Mouse (Mus musculus) neural tube, postnatal 0 days (tissue): Measurements from ENCODE around the gene 1700069L16Rik. TPM values are rescaled to one million over a fixed set of nuclear protein-coding genes. Genes with fewer than 3 reads are reported as not detected.

Experiments
- polyA plus RNA-seq: library from polyadenylated mRNA; unstranded; fragments of >200 nt; fragmentation: Nextera tagmentation; extraction: Ambion mirVana; gene quantifications from 2 replicates; pipeline ENCODE4 v1.2.1, GENCODE M21; 2015

The 1700069L16Rik gene
- polyA plus RNA-seq = not detected in 2 replicates

GRCm38 (mm10) chr5:113724446-113724845, at the start of gene 1700069L16Rik:
1700069L16Rik (minus strand) TSS chr5:113724772.

GRCm38 (mm10) chr5:113772450-113772895, 47.9 kb upstream of the 1700069L16Rik start, which contains the start of the genes Sart3 and Iscu:
Sart3 (minus strand) TSS chr5:113772510.
Iscu (plus strand) TSS chr5:113772748.

GRCm38 (mm10) chr5:113735345-113736112, 11.0 kb upstream of the 1700069L16Rik start, which contains the start of gene Ficd:
Ficd (plus strand) TSS chr5:113735803.

GRCm38 (mm10) chr5:113650035-113650865, 74.3 kb downstream of the 1700069L16Rik start, which contains the start of gene Cmklr1:
Cmklr1 (minus strand) TSS chr5:113650426.

Other genes with a start within 250 kb of the 1700069L16Rik start
- gene Wscd2, start 234.4 kb downstream of the 1700069L16Rik start, polyA plus RNA-seq = 15.8 and 18.8 TPM in 2 replicates
- 0.90 and 1.8 TPM in 2 replicates for gene Cmklr1, start 74.3 kb downstream of the 1700069L16Rik start, polyA plus RNA-seq
- 9.4 and 9.9 TPM in 2 replicates for gene Ficd, start 11.0 kb upstream of the 1700069L16Rik start, polyA plus RNA-seq
- 27.8 and 30.0 TPM in 2 replicates for gene Sart3, start 47.7 kb upstream of the 1700069L16Rik start, polyA plus RNA-seq
- gene Iscu, start 48.0 kb upstream of the 1700069L16Rik start, polyA plus RNA-seq = 120 and 135 TPM in 2 replicates
- 15.2 and 15.8 TPM in 2 replicates for gene Tmem119, start 75.7 kb upstream of the 1700069L16Rik start, polyA plus RNA-seq
- 2.9 and 3.1 TPM in 2 replicates for gene Selplg, start 107.9 kb upstream of the 1700069L16Rik start, polyA plus RNA-seq
- gene Coro1c, start 184.0 kb upstream of the 1700069L16Rik start, polyA plus RNA-seq = 112 and 123 TPM in 2 replicates